Mouse (Mus musculus) forebrain, embryonic 15.5 days (tissue): ENCODE measurements around the gene Rin2. TPM values are rescaled to one million over a fixed set of nuclear protein-coding genes. Genes with fewer than 3 reads are reported as not detected.

Source experiments
- ATAC-seq: fragments of 200-750 bp; cut with Nextera tagmentation; replicated peaks from 2 replicates; pipeline ENCODE4 v1.8.0; 2017; ENCODE audit warnings: mild to moderate bottlenecking, moderate TSS enrichment, moderate library complexity
- H3K27ac ChIP-seq: fragments of 300-500 bp; sonication (generic); replicated peaks from 2 replicates; pipeline ENCODE4 v1.5.1; 2015; ENCODE audit warnings: mild to moderate bottlenecking, inconsistent platforms
- H3K27me3 ChIP-seq: fragments of 300-500 bp; sonication (generic); 2 replicates; pipeline ENCODE4 v1.6.1; 2015; ENCODE audit warnings: inconsistent platforms
- H3K36me3 ChIP-seq: fragments of 300-500 bp; sonication (generic); 2 replicates; pipeline ENCODE4 v1.6.1; 2015; ENCODE audit warnings: mild to moderate bottlenecking, inconsistent platforms
- H3K4me1 ChIP-seq: fragments of 300-500 bp; sonication (generic); 2 replicates; pipeline ENCODE4 v1.6.1; 2015; ENCODE audit warnings: inconsistent platforms
- H3K4me2 ChIP-seq: fragments of 300-500 bp; sonication (generic); replicated peaks from 2 replicates; pipeline ENCODE4 v1.6.1; 2015; ENCODE audit warnings: mild to moderate bottlenecking, inconsistent platforms
- H3K4me3 ChIP-seq: fragments of 300-500 bp; sonication (generic); 2 replicates; pipeline ENCODE4 v1.5.1; 2015; ENCODE audit warnings: mild to moderate bottlenecking, inconsistent platforms
- H3K9ac ChIP-seq: fragments of 300-500 bp; sonication (generic); replicated peaks from 2 replicates; pipeline ENCODE4 v1.6.1; 2015; ENCODE audit warnings: mild to moderate bottlenecking, inconsistent platforms
- H3K9me3 ChIP-seq: fragments of 300-500 bp; sonication (generic); 2 replicates; pipeline ENCODE4 v1.6.1; 2016; ENCODE audit warnings: inconsistent platforms
- WGBS: fragments of 180-500 bp; shearing (Covaris S2); methylation state at CpG from one replicate; pipeline ENCODE4 v1.1.7; 2015; ENCODE audit warnings: mixed read lengths; 5-methylcytosine and 5-hydroxymethylcytosine counted together
- polyA plus RNA-seq: library from polyadenylated mRNA; unstranded; fragments of >200 nt; fragmentation: Nextera tagmentation; extraction: Ambion mirVana; gene quantifications from 2 replicates; pipeline ENCODE4 v1.2.1, GENCODE M21; 2015

Rin2 gene
- polyA plus RNA-seq, 1 experiment from 2014 or later = 12.4 TPM

GRCm38 (mm10) chr2:145862206-145862817, 187.3 kb downstream of the Rin2 start:
- Histone ChIP-seq H3K4me2 (peak overlapping the region; percentile 67), H3K27ac (peak overlapping the region; percentile 40; the same call in 1 of the 2 replicates), H3K27me3 (no peaks in the 10 kb centered on the region), H3K4me1 (peaks cover 33% of the 10 kb centered on the region), H3K36me3 (no peaks in the 10 kb centered on the region), H3K9me3 (no peaks in the 10 kb centered on the region), H3K9ac (no peak overlapping the region), H3K4me3 (peak overlapping the region; percentile 42)
- no peak for ATAC-seq
- WGBS = 33% methylated on average over 10 of the region's 10 CpGs

GRCm38 (mm10) chr2:145865344-145865743, 190.3 kb downstream of the Rin2 start:
- H3K9me3 ChIP-seq = no peaks in the 10 kb centered on the region
- no peak overlapping the region for H3K4me2 ChIP-seq
- peaks cover 21% of the 10 kb centered on the region for H3K4me1 ChIP-seq
- H3K9ac ChIP-seq = no peak overlapping the region
- no peak overlapping the region for H3K4me3 ChIP-seq
- WGBS = 94% methylated on average over 3 of the region's 3 CpGs
- H3K27ac ChIP-seq = no peak overlapping the region
- no peaks in the 10 kb centered on the region for H3K27me3 ChIP-seq
- no peak for ATAC-seq
- no peaks in the 10 kb centered on the region for H3K36me3 ChIP-seq

- no peaks in the 10 kb centered on the region for H3K27me3 ChIP-seq
- H3K4me1 ChIP-seq = peaks cover 12% of the 10 kb centered on the region
- no peak overlapping the region for H3K4me2 ChIP-seq
- H3K4me3 ChIP-seq = no peak overlapping the region
- H3K9me3 ChIP-seq = no peaks in the 10 kb centered on the region
- 96% methylated on average over 3 of the region's 3 CpGs for WGBS
- ATAC-seq = no peak
- H3K9ac ChIP-seq = no peak overlapping the region
- no peak overlapping the region for H3K27ac ChIP-seq
- no peaks in the 10 kb centered on the region for H3K36me3 ChIP-seq
Observed at GRCm38 (mm10) chr2:145866238-145866637, 191.2 kb downstream of the Rin2 start.

- H3K4me2 ChIP-seq = no peak overlapping the region
- H3K27ac ChIP-seq = no peak overlapping the region
- H3K9ac ChIP-seq = no peak overlapping the region
- peaks cover 5% of the 10 kb centered on the region; the same call in 1 of the 2 replicates for H3K4me1 ChIP-seq
- no peaks in the 10 kb centered on the region for H3K27me3 ChIP-seq
- no peaks in the 10 kb centered on the region for H3K9me3 ChIP-seq
- H3K4me3 ChIP-seq = no peak overlapping the region
- no peaks in the 10 kb centered on the region for H3K36me3 ChIP-seq
- 94% methylated on average over 11 of the region's 11 CpGs for WGBS
- no peak for ATAC-seq
Observed at GRCm38 (mm10) chr2:145866695-145867449, 191.9 kb downstream of the Rin2 start.

- Histone ChIP-seq H3K9ac (no peak overlapping the region), H3K4me1 (no peaks in the 10 kb centered on the region), H3K9me3 (no peaks in the 10 kb centered on the region), H3K27me3 (no peaks in the 10 kb centered on the region), H3K4me2 (no peak overlapping the region), H3K36me3 (no peaks in the 10 kb centered on the region), H3K4me3 (no peak overlapping the region), H3K27ac (no peak overlapping the region)
- no peak for ATAC-seq
- 79% methylated on average over 4 of the region's 4 CpGs for WGBS
Observed at GRCm38 (mm10) chr2:145871308-145871707, 196.3 kb downstream of the Rin2 start.

GRCm38 (mm10) chr2:145872099-145872498, 197.1 kb downstream of the Rin2 start:
- no peaks in the 10 kb centered on the region for H3K27me3 ChIP-seq
- no peaks in the 10 kb centered on the region for H3K9me3 ChIP-seq
- H3K36me3 ChIP-seq = no peaks in the 10 kb centered on the region
- WGBS = 92% methylated on average over 1 of the region's 1 CpGs
- H3K27ac ChIP-seq = no peak overlapping the region
- H3K9ac ChIP-seq = no peak overlapping the region
- no peaks in the 10 kb centered on the region for H3K4me1 ChIP-seq
- H3K4me3 ChIP-seq = no peak overlapping the region
- no peak for ATAC-seq
- H3K4me2 ChIP-seq = no peak overlapping the region

- Histone ChIP-seq H3K4me3 (no peak overlapping the region), H3K9me3 (no peaks in the 10 kb centered on the region), H3K4me1 (no peaks in the 10 kb centered on the region), H3K4me2 (no peak overlapping the region), H3K36me3 (no peaks in the 10 kb centered on the region), H3K27ac (no peak overlapping the region), H3K9ac (no peak overlapping the region), H3K27me3 (no peaks in the 10 kb centered on the region)
- no peak for ATAC-seq
- 82% methylated on average over 1 of the region's 1 CpGs for WGBS
Observed at GRCm38 (mm10) chr2:145873953-145874352, 198.9 kb downstream of the Rin2 start.

GRCm38 (mm10) chr2:145874879-145875482, 200.0 kb downstream of the Rin2 start:
- 68% methylated on average over 3 of the region's 3 CpGs for WGBS
- Histone ChIP-seq H3K4me2 (no peak overlapping the region), H3K27me3 (no peaks in the 10 kb centered on the region), H3K4me1 (no peaks in the 10 kb centered on the region), H3K27ac (no peak overlapping the region), H3K4me3 (no peak overlapping the region), H3K9me3 (no peaks in the 10 kb centered on the region), H3K9ac (no peak overlapping the region), H3K36me3 (0 out of 2 replicates have a peak, but pooled peaks cover 2% of the 10 kb centered on the region)
- ATAC-seq = no peak

GRCm38 (mm10) chr2:145877191-145877590, 202.2 kb downstream of the Rin2 start:
- Histone ChIP-seq H3K36me3 (0 out of 2 replicates have a peak, but pooled peaks cover 2% of the 10 kb centered on the region), H3K9me3 (no peaks in the 10 kb centered on the region), H3K27me3 (no peaks in the 10 kb centered on the region), H3K4me2 (no peak overlapping the region), H3K4me1 (no peaks in the 10 kb centered on the region), H3K9ac (no peak overlapping the region), H3K27ac (no peak overlapping the region), H3K4me3 (no peak overlapping the region)
- WGBS = 92% methylated on average over 3 of the region's 3 CpGs
- ATAC-seq = no peak

GRCm38 (mm10) chr2:145880887-145881747, 206.1 kb downstream of the Rin2 start:
- H3K4me1 ChIP-seq = no peaks in the 10 kb centered on the region
- H3K4me3 ChIP-seq = no peak overlapping the region
- ATAC-seq = no peak
- H3K9me3 ChIP-seq = no peaks in the 10 kb centered on the region
- no peak overlapping the region for H3K27ac ChIP-seq
- 79% methylated on average over 11 of the region's 11 CpGs for WGBS
- no peaks in the 10 kb centered on the region for H3K27me3 ChIP-seq
- H3K9ac ChIP-seq = no peak overlapping the region
- H3K4me2 ChIP-seq = no peak overlapping the region
- H3K36me3 ChIP-seq = 0 out of 2 replicates have a peak, but pooled peaks cover 4% of the 10 kb centered on the region

GRCm38 (mm10) chr2:145881932-145882331, 206.9 kb downstream of the Rin2 start:
- no peaks in the 10 kb centered on the region for H3K27me3 ChIP-seq
- no peak overlapping the region for H3K27ac ChIP-seq
- H3K36me3 ChIP-seq = 0 out of 2 replicates have a peak, but pooled peaks cover 4% of the 10 kb centered on the region
- no peak overlapping the region for H3K4me3 ChIP-seq
- ATAC-seq = no peak
- no peak overlapping the region for H3K9ac ChIP-seq
- H3K9me3 ChIP-seq = no peaks in the 10 kb centered on the region
- no peak overlapping the region for H3K4me2 ChIP-seq
- 71% methylated on average over 5 of the region's 5 CpGs for WGBS
- no peaks in the 10 kb centered on the region for H3K4me1 ChIP-seq
